Mouse (Mus musculus) embryo, embryonic 10.5 days (tissue): ENCODE results near the gene Zfp704.

Source experiments
- DNase-seq: peaks from one replicate; pipeline ENCODE4 v3.0.0-alpha.2; 2015; ENCODE audit warnings: low spot score

The Zfp704 gene

GRCm38 (mm10) chr3:9609581-9610341 lies at the start of gene Zfp704:
Zfp704 (minus strand) TSS chr3:9610085.
- peak; percentile 95 for DNase-seq

- no peak for DNase-seq
Observed at GRCm38 (mm10) chr3:9633036-9634005, 23.4 kb upstream of the Zfp704 start.

GRCm38 (mm10) chr3:9629951-9630350 lies 20.1 kb upstream of the Zfp704 start:
- DNase-seq: peak; percentile 55

- DNase-seq: no peak
Observed at GRCm38 (mm10) chr3:9628041-9628440, 18.2 kb upstream of the Zfp704 start.

GRCm38 (mm10) chr3:9626149-9626548 lies 16.3 kb upstream of the Zfp704 start:
- DNase-seq: no peak

GRCm38 (mm10) chr3:9620611-9621010 lies 10.7 kb upstream of the Zfp704 start:
- no peak for DNase-seq

GRCm38 (mm10) chr3:9619562-9620275 lies 9.8 kb upstream of the Zfp704 start:
- no peak for DNase-seq

- peak; percentile 22 for DNase-seq
Observed at GRCm38 (mm10) chr3:9617101-9617500, 7.2 kb upstream of the Zfp704 start.

- DNase-seq: no peak
Observed at GRCm38 (mm10) chr3:9614676-9615075, 4.8 kb upstream of the Zfp704 start.

GRCm38 (mm10) chr3:9614011-9614410 lies 4.1 kb upstream of the Zfp704 start:
- no peak for DNase-seq

- no peak for DNase-seq
Observed at GRCm38 (mm10) chr3:9611226-9611625, 1.3 kb upstream of the Zfp704 start.

GRCm38 (mm10) chr3:9610426-9610825 lies 541 bp upstream of the Zfp704 start:
- no peak for DNase-seq

GRCm38 (mm10) chr3:9608906-9609580 lies 842 bp downstream of the Zfp704 start:
- DNase-seq: peak; percentile 59

- DNase-seq: peak; percentile 80
Observed at GRCm38 (mm10) chr3:9608441-9608905, 1.4 kb downstream of the Zfp704 start.

- DNase-seq: peak; percentile 60
Observed at GRCm38 (mm10) chr3:9607686-9608085, 2.2 kb downstream of the Zfp704 start.

GRCm38 (mm10) chr3:9605784-9606706 lies 3.8 kb downstream of the Zfp704 start:
- DNase-seq: peak; percentile 20

- DNase-seq: no peak
Observed at GRCm38 (mm10) chr3:9604941-9605340, 4.9 kb downstream of the Zfp704 start.

GRCm38 (mm10) chr3:9603866-9604265 lies 6.0 kb downstream of the Zfp704 start:
- DNase-seq: no peak

GRCm38 (mm10) chr3:9600577-9600976 lies 9.3 kb downstream of the Zfp704 start:
- DNase-seq: no peak

GRCm38 (mm10) chr3:9599738-9600410 lies 10.0 kb downstream of the Zfp704 start:
- no peak for DNase-seq
